Mouse (Mus musculus) right cerebral cortex, postnatal 14 days (tissue): ENCODE measurements around the gene Anks6.

Experiments
- DNase-seq: peaks from one replicate; pipeline ENCODE4 v3.0.0; 2022

The Anks6 gene

DNA sequence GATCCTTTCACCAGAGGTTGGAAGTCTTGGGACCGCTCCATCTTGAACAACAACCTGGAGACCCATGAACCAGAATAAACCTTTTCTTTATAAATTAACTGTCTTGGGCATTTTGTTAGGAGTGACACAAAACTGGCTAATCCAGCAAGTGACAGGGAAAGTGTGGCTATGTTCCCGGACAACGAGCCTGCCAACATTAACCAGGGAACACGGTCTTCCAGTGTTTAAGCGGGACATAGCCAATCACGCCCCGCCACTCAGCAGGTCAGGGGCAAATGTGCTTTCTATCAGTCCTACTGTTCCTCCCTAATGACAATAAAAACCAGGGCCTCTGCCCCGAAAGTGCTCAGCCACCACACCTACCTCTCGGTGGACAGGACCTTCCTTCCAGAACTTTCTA lies 13.4 kb downstream of the Anks6 start:
- peak; percentile 8 for DNase-seq

DNA sequence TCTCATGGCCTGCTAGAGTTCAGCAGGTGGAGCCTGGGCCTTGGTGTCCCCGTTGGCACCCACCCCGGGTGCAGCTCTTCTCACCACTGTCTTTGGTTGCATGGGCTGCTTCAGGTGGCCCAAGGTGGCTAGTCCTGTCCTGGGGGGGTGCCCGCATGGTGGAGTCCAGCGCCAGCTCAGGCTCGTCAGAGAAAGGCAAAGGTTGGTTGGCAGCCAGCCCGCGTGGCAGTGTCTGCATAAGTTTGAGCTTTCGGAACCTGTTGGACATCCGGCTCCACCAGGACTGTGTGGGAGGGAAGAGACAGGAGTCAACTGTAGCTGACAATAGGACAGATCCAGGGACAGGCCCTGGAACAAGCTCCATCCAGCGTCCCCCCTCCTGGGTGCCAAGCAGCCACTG lies 17.6 kb downstream of the Anks6 start:
- DNase-seq = no peak

DNA sequence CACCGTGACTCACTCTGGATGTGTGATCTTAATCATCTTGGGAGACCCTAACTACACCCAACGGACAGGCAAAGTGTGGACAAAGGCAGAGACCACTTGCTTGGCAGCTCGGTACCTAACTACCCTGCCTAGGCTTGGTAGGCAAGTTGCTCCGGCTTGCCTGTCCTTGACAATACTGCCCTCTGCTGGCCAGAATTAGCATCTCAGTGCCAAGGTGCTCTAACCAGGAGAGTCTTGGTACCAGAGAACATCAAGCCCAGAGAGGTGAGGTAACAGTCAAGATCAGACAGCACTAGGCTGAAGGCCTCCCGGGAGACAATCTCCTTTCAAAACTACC lies 19.9 kb downstream of the Anks6 start:
- peak; percentile 88 for DNase-seq

DNA sequence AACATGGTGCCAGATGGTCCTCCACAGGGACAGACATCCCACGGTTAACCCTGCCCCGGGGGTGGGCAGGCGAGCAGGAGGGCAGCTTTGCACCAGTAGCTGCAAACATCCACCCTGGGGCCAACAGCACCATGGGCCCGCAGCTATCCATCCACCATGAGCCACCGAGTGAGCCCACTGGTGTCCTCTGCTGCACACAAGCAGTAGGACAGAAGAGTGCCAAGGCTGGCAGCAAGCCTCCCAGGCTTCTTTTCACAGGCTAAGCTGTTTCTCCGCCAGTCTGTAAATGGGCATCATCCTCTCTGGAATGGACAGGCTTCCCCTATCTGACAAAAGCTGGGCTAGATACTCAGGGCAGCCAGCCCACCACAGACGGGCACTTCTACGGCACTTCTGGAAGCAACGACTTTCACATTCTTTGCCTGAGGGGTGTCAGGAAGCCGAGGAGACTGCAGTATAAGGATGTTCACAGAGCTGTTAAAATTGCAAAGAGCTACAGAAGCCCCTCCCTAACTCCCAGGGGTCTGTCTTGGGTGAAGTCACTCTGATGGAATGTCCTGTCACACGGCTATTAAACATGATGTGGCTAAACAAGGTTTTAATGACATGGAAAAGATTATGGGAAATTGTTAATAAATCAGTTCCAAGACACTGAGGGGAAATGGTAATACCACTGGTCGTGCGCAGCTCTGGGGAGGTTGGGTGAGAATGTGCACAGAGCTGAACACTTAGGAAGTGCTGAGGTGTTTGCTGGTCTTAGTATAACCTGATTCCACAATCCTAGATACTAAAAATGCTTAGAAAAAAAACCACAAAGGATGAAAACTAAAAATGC lies 20.5 kb downstream of the Anks6 start:
- peak; percentile 46 for DNase-seq

DNA sequence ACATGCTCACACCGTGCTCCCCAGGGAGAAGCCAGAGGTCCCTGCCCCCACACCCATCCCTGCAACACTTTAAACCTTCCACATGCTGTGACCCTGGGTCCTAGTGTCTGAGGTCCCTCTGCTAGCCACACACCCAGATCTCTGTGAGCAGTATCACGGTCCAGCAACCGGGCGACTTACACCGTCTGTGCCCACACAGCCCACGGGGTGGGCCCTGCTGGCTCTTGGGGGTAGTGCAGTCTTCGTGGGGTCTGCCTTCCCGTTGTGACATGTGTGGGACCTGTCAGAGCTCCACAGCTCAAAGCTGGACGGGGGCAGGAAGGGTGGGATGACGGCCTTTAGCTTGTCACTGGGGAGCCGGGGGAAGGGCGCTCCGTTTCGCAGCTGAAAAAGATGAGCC lies 21.7 kb downstream of the Anks6 start:
- no peak for DNase-seq

DNA sequence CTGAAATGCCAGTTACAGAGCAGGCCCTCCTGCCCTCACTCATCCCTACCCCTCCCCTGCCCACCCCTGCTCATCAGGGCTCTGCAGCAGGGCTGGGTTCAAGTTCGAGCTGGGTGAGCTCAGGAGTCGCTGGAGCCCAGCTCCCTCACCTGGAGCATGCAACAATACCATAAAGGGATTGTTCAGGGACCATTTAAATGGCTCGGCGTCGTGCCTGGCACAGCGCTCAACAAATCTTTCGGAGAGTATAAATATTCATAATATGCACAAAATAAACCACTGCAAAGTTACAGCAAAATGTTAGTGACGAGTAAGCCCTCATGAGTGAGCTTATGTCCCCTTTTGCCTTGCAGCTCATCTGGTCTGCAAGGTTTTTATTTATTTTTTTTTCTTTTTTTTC lies 25.1 kb downstream of the Anks6 start:
- DNase-seq = no peak

DNA sequence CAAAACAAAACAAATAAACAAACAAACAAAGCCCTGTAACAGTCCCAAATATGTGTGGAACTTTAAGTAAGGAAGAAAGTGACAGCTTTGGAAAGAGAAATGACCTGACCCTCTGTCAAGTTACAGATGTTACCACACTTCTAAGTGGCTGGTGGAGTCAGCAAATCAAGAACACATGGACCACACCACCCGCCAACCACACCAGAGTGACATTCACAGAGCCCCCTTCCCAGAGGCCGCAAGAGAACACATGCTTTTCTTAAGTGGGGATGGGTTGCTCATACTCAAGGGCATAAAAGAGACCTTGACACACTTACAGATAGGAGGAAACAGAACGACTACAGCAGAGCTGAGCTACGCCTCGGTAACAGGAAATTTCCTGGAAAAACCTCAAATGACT lies 28.4 kb downstream of the Anks6 start:
- DNase-seq = no peak

DNA sequence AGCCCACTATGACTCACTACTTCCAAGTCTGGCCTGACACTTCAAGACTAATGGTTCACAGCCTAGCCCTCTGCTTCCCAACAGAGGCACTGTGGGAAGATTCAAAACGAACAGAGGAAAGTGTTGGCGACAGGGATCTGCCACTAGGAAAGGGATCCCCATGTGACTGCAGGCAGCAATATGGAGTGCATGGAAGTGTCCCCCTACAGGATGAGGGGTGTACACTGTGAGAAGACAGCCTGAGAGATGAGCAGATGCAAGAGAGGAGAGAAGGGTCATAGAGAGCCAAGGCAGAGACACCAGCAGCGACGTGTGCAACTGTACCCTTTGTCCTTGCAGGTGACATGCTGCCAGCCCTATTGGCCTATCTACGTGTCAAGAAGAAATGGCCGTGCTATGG lies 33.3 kb downstream of the Anks6 start:
- DNase-seq = no peak

GRCm38 (mm10) chr4:47022804-47023603 lies 34.2 kb downstream of the Anks6 start:
- no peak for DNase-seq

DNA sequence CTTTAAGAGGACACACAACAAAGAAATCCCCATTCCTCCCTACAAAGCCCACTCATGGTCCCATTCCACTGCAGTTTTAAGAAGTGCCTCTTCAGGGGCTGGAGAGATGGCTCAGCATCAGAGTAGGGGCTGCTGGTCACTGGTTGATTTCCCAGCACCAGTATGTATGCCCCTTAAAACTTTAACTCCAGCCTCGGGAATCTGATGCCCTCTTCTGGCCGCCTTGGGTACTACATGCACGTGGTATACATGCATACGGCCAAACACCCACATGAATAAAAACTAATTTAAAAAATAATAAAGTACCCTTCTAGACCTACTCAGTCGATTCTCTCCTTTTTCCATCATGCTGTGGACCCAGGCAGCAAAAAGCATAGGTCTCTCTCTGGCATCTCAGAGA lies 36.7 kb downstream of the Anks6 start:
- peak; percentile 75 for DNase-seq

DNA sequence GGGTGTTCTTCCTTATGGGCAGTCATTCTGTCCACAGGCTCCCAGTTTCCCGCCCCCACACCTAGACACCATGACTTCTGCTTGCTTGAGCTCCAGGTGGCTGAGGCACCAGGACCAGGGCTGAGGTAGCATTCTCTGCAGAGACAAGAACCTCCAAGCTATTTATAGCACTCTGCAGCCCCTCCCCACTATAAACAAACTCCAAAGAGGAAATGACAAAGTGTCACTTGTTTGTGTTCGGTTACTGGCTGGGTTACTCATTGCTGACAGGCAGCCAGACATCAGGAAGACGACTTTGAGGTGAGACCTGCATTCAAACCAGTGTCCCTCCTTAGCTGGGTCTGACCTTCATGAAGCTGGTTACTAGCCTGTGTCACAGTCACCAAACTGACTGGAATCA lies 42.1 kb downstream of the Anks6 start:
- no peak for DNase-seq

GRCm38 (mm10) chr4:47012476-47012875 lies 44.8 kb downstream of the Anks6 start:
- DNase-seq = peak; percentile 51

- no peak for DNase-seq
Observed at GRCm38 (mm10) chr4:47010400-47011231, 46.6 kb downstream of the Anks6 start.

DNA sequence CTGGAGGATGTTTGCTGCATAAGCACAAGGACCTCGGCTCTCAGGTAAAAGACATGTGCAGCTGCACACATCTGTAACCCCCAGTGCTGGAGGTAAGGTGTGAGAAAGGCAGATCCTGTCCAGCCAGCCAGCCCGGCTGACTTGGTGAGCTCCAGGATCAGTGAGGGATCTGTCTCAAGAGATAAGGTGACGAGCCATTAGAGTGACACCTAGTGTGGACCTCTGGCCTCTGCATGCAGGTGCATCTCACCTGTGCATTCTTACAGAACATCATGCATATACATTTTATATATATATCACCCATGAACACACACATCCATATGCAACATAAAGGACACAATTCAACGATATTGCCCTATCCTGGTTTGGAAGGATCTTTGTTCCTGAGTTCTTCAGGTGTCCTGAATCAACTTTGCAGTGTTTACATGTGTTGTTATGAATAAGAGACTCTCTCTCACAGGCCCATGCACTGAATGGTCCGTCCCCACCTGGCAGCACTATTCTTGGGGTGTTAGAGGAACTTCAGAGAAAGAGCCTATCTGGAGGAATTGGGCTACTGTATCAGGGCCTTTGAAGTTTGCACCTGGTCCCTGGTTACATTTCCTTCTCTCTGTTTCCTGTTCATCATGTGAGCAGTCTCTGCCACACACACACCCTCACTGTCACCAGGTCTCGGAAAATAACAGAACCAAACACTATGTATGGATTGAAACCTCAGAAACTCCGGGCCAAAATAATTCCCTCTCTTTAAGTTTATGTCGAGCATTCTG lies 56.4 kb downstream of the Anks6 start:
- no peak for DNase-seq

- DNase-seq = no peak
Observed at GRCm38 (mm10) chr4:46997969-46998368, 59.3 kb downstream of the Anks6 start.

GRCm38 (mm10) chr4:46992827-46993473 lies 64.3 kb downstream of the Anks6 start:
- DNase-seq = peak; percentile 54

DNA sequence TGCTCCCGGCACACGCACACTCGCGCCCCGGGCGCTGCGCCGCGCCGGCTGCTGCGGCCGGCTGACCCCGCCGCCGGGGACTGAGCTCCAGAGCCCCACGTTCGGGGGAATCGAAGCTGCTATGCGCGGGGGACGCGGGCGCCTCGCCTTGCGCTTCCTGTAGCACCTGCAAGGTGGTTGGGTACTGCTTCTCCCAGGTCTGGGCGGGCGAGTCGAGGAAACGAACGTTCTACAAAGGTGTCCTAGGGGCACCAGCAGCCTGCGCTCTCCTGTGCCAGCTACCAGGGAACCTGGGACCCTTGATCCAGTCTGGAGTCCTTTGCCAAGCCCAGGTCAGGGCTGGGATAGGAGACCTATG lies 65.3 kb downstream of the Anks6 start:
- DNase-seq = no peak

DNA sequence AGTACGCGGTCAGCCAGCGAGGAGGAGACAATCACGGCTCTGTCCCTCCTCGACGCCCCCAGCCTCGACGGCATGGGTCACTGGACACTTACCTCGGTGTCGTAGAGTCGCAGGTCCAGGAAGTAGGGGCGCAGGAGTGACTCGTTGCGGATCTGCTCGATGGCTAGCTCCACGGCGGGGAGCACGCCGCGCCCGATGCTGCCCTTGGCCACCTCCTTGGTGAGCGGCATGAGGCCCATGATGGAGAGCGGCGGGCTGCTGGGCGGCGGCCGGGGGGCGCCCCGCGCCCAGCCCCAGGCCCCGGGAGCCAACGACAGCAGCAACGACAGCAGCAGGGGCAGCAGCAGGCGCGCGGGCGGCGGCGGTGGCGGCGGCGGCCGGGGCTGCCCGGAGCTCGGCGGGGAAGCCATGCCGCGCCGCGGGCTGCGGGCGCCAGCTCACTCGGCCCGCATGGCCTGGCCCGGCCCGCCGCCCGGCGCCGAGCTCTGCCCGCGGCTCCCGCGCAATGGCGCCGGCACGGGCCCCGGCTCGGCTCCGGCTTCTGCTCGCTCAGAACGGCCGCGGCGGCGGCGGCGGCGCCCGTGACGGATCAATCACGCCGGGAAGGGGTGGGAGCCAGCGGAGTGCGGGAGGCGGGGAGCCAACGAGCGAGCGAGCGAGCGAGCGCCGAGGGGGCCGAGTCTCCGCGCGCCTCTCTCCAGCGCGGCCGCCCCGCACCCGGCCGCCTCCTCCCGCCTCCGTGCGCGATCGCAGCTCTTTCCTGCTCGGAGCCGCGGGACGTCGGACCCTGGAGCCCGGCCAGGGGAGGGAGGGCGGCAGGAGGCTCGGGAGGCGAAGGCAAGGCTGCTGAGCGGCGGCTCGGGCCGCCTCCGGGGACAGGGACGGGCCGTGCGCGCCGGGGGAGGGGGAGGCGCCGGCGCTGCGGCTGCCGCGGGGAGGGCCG lies 65.9 kb downstream of the Anks6 start, which contains the start of gene Gabbr2:
Gene Gabbr2, minus strand, starts transcription at position 858 of the 943 bp plus-strand sequence.
- peak; percentile 72 for DNase-seq

DNA sequence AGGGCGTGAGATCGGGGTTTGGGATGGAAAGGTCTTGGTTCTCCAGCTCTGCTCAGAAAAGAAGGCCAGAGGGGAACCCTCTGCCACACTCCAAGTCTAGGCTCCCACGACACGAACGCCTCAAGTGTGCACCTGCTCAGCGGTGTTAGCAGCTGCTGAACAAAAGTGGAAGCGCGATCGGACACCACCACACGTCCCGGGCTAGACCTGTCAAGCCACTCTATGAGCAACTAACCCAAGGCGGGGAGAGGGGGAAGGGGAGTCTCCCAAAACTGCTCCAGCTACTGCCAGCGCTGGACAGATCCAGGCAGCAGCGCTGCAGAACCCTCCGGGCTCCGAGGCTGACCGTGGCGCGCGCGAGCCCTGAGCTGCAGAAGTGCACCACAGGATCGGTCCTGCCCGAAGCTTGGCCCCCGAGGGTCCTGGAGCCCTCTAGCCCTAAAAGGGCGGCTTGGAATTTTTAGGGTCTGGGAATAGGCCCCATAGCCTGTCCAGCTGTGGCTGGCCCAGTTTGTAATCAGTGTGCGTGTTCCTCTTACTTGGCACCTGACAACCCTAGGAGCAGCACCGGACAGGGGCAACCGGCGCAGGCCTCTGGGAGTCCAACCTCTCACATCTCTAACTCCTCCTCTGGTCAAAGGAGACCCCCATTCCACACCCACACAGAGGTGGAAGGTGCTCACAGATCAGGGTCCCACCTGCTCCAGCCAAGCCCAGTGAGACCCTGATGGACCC lies 66.8 kb downstream of the Anks6 start:
- DNase-seq = peak; percentile 51

GRCm38 (mm10) chr4:46989842-46990241 lies 67.4 kb downstream of the Anks6 start:
- peak; percentile 78 for DNase-seq
